Mouse (Mus musculus) layer of hippocampus, postnatal 25 days (tissue): ENCODE results near the gene Slc4a1. TPM values are rescaled to one million over a fixed set of nuclear protein-coding genes. Genes with fewer than 3 reads are reported as not detected.

Experiments
- DNase-seq, 2 experiments: peaks; one replicate each; pipeline ENCODE4 v3.0.0; 2022; ENCODE audit warnings: mixed read lengths in 2 of 2, low spot score in 1 of 2; ENCODE audit errors: extremely low spot score in 1 of 2
- total RNA-seq, 2 experiments: library from RNA; stranded (reverse); gene quantifications; 2 replicates each; pipeline ENCODE4 v1.2.3; 2021

The Slc4a1 gene
- total RNA-seq, 2 experiments from 2014 or later: 0.31 to 0.81 TPM

- DNase-seq: no peak
These were observed 10.5 kb downstream of the Slc4a1 start for GRCm38 (mm10) chr11:102355501-102355900.

DNA sequence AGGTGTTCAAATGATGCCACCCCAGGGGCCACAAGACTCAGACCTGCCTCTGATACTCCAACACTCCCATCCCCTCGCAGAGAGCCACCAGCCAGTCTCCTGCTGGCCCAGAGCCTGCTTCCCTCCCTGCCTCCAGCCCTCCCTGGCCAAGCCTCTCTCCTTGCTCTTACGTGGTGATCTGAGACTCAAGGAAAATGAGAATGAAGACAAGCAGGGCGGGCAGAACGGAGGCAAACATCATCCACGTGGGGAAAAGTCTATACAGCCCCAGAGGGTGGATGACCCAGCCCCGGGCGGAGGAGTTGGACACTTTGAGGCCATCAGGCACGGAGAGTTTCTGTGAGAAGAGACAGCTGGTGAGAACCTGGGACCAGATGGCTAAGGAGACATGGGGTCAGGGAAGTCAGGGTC, 13.0 kb downstream of the Slc4a1 start:
- DNase-seq: no peak

DNA sequence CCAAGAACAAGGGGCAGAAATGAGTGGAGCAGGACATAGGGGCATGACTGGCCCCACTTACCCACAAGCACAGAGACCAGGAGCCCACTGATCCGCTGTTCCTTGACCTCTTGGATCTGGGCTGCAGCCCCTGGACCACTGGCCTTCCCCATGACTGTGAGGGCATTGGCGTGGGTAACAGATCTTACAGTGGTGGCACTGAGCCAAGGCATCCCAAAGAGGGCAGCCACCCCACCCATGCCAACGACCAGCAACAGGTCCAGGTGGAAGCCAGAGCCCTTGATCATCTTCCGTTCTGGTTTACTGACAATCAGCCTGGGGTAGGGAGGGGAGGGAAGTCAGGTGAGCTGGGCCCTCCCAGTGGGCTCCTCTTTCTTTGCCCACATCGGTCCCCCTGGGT, 13.6 kb downstream of the Slc4a1 start:
- no peak for DNase-seq

DNA sequence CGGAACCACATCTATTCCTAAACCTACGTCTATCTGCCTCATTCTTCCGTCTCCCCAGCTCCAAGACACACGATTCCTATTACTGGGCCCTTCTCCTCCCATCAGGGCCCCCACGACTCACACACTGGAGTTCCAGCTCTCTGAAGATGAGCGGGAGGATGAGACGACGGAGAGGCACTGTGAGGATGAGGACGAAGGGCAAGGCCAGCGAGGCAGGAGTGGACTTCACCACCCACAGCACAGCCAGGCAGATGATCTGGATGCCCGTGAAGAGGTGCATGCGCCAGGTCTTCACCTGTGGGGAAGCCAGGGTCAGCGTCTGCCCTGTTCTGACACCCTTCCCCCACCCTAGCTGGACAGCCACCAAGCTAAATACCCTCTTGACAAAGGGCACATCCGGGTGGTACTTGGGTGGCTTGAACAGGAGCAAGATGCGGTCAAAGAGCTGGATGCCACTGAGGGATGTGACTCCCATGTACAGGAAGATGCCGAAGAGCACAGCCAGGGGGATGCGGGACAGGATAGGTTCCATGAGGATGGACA, 15.0 kb downstream of the Slc4a1 start:
- DNase-seq: no peak

GRCm38 (mm10) chr11:102350416-102350815, 15.6 kb downstream of the Slc4a1 start:
- DNase-seq: no peak

GRCm38 (mm10) chr11:102349189-102349954, 16.6 kb downstream of the Slc4a1 start:
- no peak for DNase-seq

DNA sequence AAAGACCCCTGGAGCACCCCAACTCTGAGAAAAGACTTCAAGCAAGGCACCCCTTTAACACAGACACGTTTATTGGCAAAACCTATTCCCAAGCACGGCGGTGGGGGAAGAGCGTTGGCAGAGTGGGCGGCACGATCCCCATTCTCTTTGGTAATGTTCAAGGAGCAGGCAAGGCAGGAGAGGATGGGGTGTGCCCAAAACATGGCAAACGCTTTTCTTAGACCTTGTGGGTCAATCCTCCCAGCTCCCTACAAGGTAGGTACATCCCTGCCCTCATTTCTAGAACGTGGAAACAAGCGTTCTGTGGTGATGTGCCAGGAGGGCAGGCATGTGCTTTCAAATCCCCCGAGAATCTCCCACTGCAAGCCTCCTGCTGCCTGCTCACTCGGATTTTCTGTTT, 17.2 kb downstream of the Slc4a1 start:
- no peak for DNase-seq

DNA sequence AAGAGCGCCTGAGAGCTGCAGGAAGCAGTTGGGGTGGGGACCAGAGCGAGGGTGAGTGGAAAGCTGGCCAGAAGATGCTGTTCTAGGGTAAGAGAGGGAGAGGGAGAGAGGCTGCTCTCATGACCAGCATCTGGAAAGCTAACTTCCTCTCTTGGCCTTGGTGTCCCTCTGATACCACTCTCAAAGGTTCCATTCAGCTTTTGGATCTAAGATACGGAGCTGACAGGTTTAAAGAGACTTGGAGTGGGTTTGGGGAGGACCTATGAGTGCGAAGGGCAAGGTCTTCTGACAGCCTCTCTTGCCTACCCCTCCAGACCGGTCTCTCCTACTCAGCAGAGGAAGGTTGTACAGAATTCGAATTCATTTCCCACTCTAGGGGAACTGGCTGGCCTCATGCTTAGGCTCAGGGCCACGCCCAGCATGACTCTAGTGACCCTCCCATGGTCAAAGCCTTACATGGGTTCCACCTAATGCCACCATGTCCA, 17.9 kb downstream of the Slc4a1 start:
- DNase-seq: no peak

DNA sequence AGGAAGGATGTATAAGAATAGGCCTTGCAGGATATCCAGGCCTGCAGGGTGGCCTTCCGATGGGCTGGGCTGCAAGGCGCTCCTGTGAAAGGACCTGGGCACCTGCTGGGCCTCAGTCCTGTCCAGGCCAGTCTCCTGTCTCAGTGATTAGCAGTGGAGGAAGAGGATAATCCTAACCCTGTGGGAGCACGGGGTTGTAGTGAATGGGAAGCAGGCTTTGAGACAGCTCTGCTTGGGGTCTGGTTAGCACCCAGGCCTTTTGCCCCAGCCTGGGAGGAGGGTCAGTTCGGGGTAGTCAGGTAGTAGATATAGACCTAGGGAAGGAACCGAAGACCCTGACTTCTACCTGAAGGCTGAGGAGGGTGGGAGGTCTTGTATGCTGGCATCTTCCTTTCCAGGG, 18.3 kb downstream of the Slc4a1 start:
- no peak for DNase-seq

- DNase-seq: no peak
These were observed 19.1 kb downstream of the Slc4a1 start for GRCm38 (mm10) chr11:102346926-102347325.

- DNase-seq: no peak
These were observed 21.5 kb downstream of the Slc4a1 start for GRCm38 (mm10) chr11:102344458-102344857.

GRCm38 (mm10) chr11:102342742-102343141, 23.3 kb downstream of the Slc4a1 start:
- DNase-seq: no peak

GRCm38 (mm10) chr11:102341101-102341500, 24.9 kb downstream of the Slc4a1 start:
- DNase-seq: no peak

- no peak for DNase-seq
These were observed 26.4 kb downstream of the Slc4a1 start for GRCm38 (mm10) chr11:102339624-102340023.

DNA sequence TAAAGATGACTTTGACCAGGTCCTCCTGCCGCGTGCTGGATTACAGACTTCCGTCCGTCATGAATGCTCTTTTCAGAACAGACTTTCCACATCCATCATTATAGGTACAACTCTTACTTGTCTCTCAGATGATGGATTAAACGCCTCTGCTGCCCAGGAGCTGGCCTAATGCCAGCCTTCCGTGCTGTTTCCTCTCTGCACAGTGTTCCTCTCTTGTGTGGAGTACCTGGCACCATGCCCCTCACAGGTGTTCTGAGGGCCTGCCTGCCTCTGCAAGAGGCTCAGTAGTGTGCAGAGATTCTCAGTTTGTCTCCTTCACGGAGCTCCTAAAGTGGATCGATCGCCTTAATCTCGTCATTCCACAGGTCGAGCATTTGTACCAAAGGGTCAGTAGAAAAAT, 26.8 kb downstream of the Slc4a1 start:
- no peak for DNase-seq

DNA sequence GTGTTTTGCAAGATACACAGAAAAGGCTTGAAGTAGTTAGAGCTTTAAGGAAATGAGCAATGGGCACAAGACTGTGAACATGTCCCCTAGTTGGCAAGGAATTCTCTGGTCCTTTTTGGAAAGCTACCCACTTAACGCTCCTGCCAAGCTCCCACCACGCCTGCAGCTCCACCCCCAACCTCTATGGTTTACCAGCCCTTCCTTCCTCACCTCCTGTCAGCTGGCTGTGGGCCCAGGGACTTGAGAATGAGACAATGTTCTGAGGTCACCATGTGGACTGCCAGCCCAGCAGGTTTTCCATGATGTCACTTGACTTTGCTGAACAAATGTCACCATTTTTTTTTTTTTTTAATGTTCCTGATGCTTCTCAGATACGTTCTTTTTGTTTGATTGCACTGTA, 27.4 kb downstream of the Slc4a1 start:
- DNase-seq: no peak

- DNase-seq: no peak
These were observed 28.1 kb downstream of the Slc4a1 start for GRCm38 (mm10) chr11:102337921-102338320.

- DNase-seq: no peak
These were observed 29.8 kb downstream of the Slc4a1 start for GRCm38 (mm10) chr11:102336191-102336590.

DNA sequence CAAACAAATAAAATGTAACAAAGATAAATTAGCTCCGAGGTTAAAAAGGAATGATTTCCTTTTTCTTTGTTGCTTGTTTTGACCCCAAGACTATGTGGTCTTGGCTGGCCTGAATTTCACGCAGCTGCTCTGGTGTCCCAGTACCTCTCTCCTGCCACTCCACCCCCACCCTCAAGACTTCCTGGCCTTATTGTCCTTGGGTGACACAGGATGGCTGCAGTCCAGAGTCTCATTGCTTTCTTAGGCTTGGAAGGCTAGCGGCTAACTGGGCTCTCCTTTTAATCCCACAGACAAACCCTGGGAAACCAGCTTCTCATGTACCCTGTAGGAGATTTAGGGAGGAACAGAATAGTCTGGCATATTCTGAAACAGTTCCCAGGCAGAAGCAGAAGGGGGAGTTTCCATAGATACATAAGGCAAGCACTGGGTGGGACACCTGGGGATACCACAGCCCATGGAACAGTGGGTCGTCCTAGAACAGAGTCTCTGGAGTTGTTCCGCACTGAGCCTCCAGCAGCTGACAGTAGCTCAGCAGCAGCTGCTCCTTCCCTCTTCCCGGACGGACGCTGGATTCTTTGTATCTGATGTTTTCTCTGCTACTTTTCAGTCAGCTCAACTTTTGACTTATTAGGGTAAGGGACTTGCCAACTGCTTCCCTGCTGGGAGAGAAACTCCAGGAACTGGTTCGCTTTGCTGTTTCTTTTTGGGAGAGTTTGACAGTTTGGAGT, 30.9 kb downstream of the Slc4a1 start:
- no peak for DNase-seq

GRCm38 (mm10) chr11:102334010-102334409, 32.0 kb downstream of the Slc4a1 start:
- DNase-seq: no peak

DNA sequence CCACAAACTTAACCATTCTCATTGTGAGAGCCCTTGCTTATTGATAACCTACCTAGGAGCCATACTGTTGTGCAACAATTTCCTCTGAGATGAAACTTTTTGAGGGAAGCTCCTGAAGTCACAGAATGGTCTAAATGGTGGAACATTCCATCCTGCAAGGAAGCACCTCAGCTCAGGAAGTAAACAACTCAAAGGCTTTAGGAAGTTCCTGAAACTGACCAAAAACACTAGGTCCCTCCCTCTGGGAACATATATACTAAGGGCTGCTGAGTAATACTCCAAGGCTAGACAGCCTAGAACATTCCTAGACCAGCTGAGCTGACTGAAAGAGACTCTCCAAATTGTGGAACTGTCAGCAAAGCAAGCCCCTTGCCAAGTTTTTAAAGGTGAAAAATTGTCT, 32.9 kb downstream of the Slc4a1 start:
- no peak for DNase-seq

GRCm38 (mm10) chr11:102331806-102332205, 34.2 kb downstream of the Slc4a1 start:
- DNase-seq: no peak
